Mouse (Mus musculus) lung, adult 2 months (tissue): ENCODE measurements around the gene Tmem110.

Experiments
- CTCF ChIP-seq: fragments of 200-500 bp; IDR thresholded peaks from 2 replicates; pipeline ENCODE4 v1.5.1; 2011; ENCODE audit warnings: mild to moderate bottlenecking, low read length, control low read depth; ENCODE audit not compliant: insufficient read depth
- POLR2A ChIP-seq: fragments of 200-500 bp; IDR thresholded peaks from 2 replicates; pipeline ENCODE4 v1.6.1; 2011; ENCODE audit warnings: low read depth, mild to moderate bottlenecking, control low read depth, low read length, borderline replicate concordance; ENCODE audit errors: extremely low read depth

DNA sequence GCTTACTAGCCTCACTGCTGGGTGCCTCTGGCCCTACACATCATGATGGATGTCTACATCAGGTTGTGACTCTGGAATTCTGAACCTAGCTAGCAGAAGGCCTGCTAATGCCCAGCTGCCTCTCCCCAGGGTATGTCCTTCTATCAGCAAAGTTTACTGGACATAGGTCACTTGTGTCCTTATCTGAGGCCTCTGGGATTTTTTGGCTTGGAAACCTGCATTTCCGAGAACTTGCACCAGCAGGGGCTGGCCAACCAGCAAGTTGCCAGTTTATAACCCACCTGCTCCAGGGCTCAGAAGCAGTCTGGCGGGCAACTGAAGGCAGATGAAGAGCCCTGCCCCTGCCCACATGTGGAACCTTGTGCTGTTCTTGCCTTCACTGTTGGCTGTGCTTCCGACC lies 60.8 kb downstream of the Tmem110 start, which contains the start of gene Itih4:
- no peak for TF ChIP-seq POLR2A
- no peak for TF ChIP-seq CTCF
